Mouse (Mus musculus): ENCODE results near the gene Tnip3.

The Tnip3 gene

DNA sequence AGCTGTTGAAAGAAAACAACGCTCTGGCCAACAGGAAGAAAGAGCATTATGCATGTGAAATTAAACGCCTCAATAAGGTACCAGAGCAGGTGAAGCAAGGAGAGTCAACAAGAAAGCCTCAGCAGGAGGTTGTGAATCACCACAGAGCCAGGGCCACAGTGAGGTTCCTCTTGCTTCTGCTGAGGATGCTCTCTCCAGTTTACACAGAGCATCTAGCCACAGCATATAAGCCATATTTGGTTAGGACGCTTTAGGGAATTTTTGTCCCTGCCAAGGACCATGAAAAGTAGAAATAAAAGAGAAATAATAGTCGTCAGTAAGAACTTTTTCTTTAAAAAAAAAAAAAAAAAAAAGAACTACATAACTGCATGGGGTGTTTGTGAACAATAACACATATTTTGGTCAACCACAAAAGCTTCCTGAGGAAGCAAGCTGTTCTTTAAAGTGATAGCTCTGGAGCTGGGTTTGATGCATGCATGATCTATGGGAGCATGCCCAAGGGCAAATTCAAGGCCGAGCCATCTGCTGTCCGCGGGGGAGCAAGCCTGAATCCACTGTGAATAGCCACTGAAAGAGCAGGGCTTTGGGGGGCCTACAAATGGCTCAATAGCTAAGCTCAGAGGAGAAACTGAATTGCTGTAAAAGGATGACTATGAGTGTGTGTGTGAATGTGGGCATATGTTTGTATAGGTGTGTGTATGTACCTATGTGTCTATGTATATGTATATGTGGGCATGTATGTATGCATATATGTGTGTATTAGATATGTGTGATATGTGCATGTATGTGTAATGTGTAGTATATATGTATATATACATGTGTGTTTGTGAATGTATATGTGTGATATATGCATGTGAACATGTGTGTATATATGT is 75.0 kb downstream of the Tnip3 start:
- H3K36me3 ChIP-seq (ENCODE audit: control insufficient read depth, insufficient read depth, low read length, poor library complexity, severe bottlenecking), result no peaks in the 10 kb centered on the region
- DNase-seq (ENCODE audit: low read depth, low spot score), result peak; percentile 26
- no peaks in the 10 kb centered on the region for H3K27me3 ChIP-seq (ENCODE audit: control insufficient read depth, insufficient read depth, low read length, poor library complexity, severe bottlenecking)

DNA sequence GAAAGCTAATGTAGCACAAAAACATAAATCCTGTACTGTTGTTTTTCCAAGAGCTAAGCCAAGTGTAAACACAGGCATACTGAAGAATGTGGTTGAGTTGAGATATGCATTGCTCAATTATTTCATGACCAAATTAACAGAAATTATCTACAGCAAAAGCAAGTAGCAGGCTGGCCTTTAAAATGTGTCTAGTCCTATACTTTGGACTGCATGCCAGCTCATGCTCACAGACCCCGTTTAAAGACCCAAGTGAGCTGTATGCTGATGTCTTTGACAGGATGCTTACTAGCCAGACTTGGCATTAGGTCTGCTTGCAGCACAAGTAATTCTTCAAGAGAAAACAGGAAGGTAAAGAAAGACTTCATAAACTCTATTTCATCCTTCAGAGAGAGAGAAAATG is 75.8 kb downstream of the Tnip3 start:
- DNase-seq (ENCODE audit: low read depth, low spot score), result no peak
- Histone ChIP-seq H3K36me3 (ENCODE audit: control insufficient read depth, insufficient read depth, low read length, poor library complexity, severe bottlenecking) (no peaks in the 10 kb centered on the region), H3K27me3 (ENCODE audit: control insufficient read depth, insufficient read depth, low read length, poor library complexity, severe bottlenecking) (no peaks in the 10 kb centered on the region)

DNA sequence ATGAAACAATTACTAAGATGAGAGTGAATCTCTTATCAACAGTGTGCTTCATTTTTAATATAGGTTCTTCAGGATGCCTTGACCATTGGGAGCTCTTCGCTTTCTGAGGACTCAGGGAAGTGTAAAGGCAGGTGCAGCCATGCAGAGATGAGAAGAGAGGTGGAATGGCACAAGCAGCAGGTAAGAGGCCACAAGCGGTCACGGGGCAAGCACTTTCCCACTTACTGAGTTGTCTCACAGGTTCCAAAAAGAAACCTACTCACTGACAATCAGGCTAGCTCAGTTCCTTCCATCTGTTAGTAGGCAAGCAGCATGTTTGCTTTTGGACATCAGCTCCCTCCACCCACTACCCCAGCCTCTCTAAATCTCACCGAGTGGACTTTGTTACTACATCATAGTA is 80.7 kb downstream of the Tnip3 start:
- H3K27me3 ChIP-seq (ENCODE audit: control insufficient read depth, insufficient read depth, low read length, poor library complexity, severe bottlenecking), result no peaks in the 10 kb centered on the region
- H3K36me3 ChIP-seq (ENCODE audit: control insufficient read depth, insufficient read depth, low read length, poor library complexity, severe bottlenecking), result no peaks in the 10 kb centered on the region
- DNase-seq (ENCODE audit: low read depth, low spot score), result no peak

DNA sequence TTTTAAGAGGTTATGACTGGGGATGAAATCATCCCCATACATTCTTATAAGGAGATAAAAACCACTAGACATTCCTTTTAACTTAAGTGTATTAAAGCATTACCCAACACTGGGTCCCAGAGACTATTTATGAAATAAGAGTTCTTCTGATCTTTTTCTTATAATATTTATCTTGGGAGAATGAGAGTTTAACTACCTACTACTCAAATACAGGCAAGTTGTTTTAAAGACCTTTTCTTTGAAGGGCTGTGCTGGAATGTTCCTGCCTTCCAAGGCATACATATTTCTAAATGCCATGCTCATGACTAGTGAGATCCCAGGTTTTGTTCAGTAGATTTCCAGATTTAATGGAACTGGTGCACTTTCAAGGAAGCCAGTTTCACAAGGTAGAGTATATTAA is 81.8 kb downstream of the Tnip3 start:
- H3K36me3 ChIP-seq (ENCODE audit: control insufficient read depth, insufficient read depth, low read length, poor library complexity, severe bottlenecking), result no peaks in the 10 kb centered on the region
- H3K27me3 ChIP-seq (ENCODE audit: control insufficient read depth, insufficient read depth, low read length, poor library complexity, severe bottlenecking), result no peaks in the 10 kb centered on the region
- DNase-seq (ENCODE audit: low read depth, low spot score), result no peak

DNA sequence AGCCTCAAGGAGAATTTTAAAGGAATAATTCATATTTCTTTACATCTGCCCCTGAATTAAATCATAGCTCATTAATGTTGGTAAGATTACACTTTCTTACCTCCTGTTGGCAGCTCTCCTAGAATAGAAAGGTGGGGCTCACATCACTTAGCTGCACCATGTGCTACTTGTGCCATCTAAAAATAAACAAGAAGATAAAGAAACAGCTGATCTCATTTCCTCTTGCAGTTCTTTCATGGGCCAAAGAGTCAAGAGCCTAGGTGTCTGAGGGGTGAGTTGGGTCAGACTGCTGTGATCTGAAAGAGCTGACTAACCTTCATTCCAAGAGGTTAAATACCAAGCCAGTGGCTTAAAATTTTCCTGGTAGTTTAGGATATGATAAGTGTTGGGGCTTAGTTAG is 86.7 kb downstream of the Tnip3 start:
- Histone ChIP-seq H3K27me3 (ENCODE audit: control insufficient read depth, insufficient read depth, low read length, poor library complexity, severe bottlenecking) (no peaks in the 10 kb centered on the region; the same call in 1 of the 2 replicates), H3K36me3 (ENCODE audit: control insufficient read depth, insufficient read depth, low read length, poor library complexity, severe bottlenecking) (no peaks in the 10 kb centered on the region)
- DNase-seq (ENCODE audit: low read depth, low spot score), result peak; percentile 33

DNA sequence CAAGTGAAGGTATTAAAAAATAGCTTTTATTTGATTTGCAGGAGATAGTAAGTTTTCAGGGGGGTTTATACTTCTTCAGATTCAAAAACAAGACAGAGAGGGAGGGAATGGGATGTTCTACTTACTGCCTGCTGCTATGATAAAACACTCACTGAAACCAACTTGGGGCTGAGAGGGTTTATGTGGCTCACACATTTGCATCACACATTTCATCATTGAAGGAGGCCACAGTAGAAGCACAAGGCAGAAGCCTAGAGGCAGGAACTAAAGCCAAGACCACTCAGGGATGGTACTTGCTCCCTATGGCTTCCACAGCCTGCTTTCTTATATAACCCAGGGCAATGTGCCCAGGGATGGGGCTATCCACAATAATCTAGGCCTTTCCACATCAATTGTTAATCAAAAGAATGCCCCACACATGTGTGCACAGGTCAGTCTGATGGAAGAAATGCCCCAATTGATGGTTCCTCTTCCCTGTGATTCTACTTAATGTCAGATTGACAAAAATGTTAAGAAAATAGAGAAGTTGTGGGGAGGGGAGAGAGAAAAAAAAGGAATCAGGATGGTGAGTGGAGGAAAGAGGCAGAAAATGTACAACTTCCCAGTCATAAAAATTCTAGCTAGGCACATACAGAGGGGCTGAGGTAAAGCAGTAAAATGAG is 88.9 kb downstream of the Tnip3 start:
- no peaks in the 10 kb centered on the region; the same call in 1 of the 2 replicates for H3K27me3 ChIP-seq (ENCODE audit: control insufficient read depth, insufficient read depth, low read length, poor library complexity, severe bottlenecking)
- DNase-seq (ENCODE audit: low read depth, low spot score), result no peak
- H3K36me3 ChIP-seq (ENCODE audit: control insufficient read depth, insufficient read depth, low read length, poor library complexity, severe bottlenecking), result no peaks in the 10 kb centered on the region

DNA sequence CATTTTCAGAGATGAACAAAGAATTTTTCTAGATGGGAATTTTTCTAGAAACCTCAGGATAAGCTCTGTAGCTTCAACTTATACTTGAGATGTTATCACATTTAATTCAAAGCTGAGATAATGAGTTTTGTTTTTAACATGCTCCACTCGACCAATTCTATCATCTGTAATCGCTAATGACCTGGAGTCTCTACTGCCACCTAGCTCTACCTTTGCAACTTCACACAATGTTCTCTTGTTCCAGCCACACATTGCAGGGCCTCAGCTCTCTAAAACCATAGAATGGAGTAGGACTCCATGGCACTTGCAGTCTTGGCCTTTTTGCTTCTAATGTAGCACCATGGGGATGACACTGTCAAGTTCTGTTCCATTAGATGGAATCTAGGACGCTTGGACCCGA is 90.5 kb downstream of the Tnip3 start:
- H3K27me3 ChIP-seq (ENCODE audit: control insufficient read depth, insufficient read depth, low read length, poor library complexity, severe bottlenecking), result no peaks in the 10 kb centered on the region; the same call in 1 of the 2 replicates
- no peaks in the 10 kb centered on the region for H3K36me3 ChIP-seq (ENCODE audit: control insufficient read depth, insufficient read depth, low read length, poor library complexity, severe bottlenecking)
- DNase-seq (ENCODE audit: low read depth, low spot score), result peak; percentile 13

DNA sequence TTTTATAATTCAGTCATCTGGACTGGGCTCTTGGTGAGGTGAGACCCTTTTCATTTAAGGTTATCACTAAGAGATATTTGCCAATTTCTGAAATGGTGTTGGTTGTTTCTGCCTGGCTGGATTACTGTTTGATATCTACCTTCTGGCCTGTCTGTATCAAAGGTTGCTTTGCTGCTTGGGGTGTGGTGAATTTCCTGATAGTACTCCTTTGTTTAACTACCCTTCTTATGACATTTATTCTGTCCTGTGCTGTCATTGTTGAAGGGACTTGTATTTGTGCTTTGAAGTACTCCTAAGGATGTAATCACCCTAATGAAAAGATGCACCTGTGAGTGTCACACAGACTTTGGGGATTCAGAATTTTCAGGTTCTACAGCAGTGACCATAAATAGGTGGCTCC is 96.1 kb downstream of the Tnip3 start:
- no peaks in the 10 kb centered on the region for H3K36me3 ChIP-seq (ENCODE audit: control insufficient read depth, insufficient read depth, low read length, poor library complexity, severe bottlenecking)
- no peak for DNase-seq (ENCODE audit: low read depth, low spot score)
- H3K27me3 ChIP-seq (ENCODE audit: control insufficient read depth, insufficient read depth, low read length, poor library complexity, severe bottlenecking), result no peaks in the 10 kb centered on the region; the same call in 1 of the 2 replicates

DNA sequence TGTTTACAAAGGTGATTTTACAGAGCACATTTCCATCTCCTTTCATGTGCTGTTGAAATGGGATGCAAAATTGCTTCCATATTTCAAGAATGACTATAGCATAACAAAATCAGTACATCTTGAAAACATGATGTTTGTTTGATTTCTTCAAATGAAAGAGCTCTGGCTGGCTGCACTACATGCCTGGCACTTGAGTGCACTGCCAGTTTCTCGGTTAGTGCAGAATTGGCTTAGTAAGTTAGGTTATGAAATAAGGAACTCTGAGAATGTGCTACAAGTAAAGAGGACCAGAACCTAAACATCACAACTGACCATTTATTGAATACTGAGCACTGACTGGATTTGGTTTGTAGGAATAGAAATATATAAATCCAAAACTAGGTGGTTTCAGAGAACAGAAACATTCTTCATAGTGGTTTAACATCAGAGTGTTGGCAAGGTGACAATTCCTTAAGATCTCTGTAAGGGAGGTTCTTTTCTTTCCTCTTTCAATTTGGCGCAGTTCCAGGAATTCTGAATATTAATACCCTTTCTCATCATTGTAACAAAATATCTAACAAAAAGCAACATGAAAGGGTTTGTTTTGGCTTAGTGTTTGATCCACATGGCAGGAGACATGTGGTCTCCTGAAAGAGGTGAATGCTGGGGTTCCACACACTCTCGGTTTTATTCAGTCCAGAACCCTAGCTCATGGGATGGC is 98.1 kb downstream of the Tnip3 start:
- H3K27me3 ChIP-seq (ENCODE audit: control insufficient read depth, insufficient read depth, low read length, poor library complexity, severe bottlenecking), result no peaks in the 10 kb centered on the region
- H3K36me3 ChIP-seq (ENCODE audit: control insufficient read depth, insufficient read depth, low read length, poor library complexity, severe bottlenecking), result no peaks in the 10 kb centered on the region
- DNase-seq (ENCODE audit: low read depth, low spot score), result no peak

DNA sequence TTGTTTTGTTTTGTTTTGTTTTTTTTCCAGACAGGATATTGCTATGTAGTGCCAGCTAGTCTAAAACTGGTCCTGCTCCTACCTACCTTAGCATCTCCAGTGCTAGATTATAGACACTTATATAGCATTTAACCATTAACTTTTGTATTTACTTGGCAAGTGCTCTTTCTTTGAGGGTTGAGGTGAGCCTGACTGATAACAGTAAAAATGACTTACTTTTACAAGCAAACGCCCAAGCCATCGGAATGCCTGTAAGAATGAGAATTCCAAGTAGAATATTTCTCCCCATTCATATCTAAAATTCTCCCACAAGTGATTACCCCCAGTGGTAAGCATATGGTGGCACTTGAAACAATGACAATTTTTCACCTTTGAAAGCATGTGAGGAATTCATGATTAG is 105.5 kb downstream of the Tnip3 start:
- no peak for DNase-seq (ENCODE audit: low read depth, low spot score)
- H3K36me3 ChIP-seq (ENCODE audit: control insufficient read depth, insufficient read depth, low read length, poor library complexity, severe bottlenecking), result no peaks in the 10 kb centered on the region
- no peaks in the 10 kb centered on the region for H3K27me3 ChIP-seq (ENCODE audit: control insufficient read depth, insufficient read depth, low read length, poor library complexity, severe bottlenecking)

DNA sequence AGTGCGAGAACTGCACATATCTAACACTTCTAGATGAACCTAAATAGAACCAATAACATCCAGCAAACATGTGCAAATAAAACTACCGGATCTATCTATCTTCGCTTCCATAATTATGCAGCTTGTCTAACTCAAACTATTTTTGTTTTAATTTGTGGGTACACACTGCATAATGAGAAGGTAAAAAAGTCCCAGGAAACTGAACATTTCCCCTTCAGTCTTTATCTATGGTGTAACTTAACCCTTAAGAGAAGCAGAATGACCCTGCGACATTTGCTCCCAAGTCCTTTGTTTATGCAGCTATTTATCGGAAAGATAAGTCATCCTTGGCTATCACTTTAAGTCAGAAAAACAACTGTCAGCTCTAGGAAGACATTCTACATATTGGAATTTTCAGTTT is 107.1 kb downstream of the Tnip3 start:
- Histone ChIP-seq H3K27me3 (ENCODE audit: control insufficient read depth, insufficient read depth, low read length, poor library complexity, severe bottlenecking) (no peaks in the 10 kb centered on the region), H3K36me3 (ENCODE audit: control insufficient read depth, insufficient read depth, low read length, poor library complexity, severe bottlenecking) (no peaks in the 10 kb centered on the region)
- DNase-seq (ENCODE audit: low read depth, low spot score), result no peak

DNA sequence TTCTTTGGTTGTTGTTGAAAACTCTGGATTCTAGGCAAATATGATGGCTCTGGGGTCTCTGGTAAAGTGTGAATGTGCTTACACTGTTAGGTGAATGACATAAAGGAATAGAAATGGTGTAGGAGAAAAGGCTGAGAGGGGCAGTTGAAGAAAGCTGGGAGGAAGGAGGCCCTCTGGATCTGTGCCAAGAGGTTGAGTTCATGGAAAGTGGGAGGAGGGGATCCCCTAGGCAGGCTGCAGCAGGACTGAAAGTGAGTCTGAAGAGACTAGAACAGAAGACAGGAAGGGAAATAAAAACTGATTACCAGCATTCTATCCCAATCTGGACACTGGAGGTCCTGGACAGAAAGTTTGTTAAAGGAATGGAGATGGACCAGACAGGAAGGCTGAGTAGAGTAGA is 117.3 kb downstream of the Tnip3 start:
- no peaks in the 10 kb centered on the region for H3K36me3 ChIP-seq (ENCODE audit: control insufficient read depth, insufficient read depth, low read length, poor library complexity, severe bottlenecking)
- DNase-seq (ENCODE audit: low read depth, low spot score), result no peak
- H3K27me3 ChIP-seq (ENCODE audit: control insufficient read depth, insufficient read depth, low read length, poor library complexity, severe bottlenecking), result no peaks in the 10 kb centered on the region

DNA sequence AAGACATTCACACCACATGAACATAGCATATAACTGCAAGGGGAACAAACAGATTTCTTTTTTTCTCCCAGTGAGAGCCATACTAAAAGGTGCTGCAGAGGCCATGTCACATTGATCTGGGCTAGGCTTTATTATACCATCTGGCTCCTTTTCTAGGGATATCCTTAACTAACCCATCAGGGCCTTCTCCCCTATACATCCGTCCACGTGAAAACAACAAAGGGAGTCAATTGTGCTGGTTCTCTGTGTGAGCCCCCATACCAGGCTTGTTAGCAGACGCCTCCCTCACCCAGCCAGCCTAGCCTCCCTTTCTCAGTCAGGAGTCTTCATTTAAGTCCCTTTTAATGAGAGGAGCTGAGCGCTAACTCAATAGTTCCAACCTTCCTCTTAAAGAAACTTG is 119.0 kb downstream of the Tnip3 start:
- no peaks in the 10 kb centered on the region for H3K27me3 ChIP-seq (ENCODE audit: control insufficient read depth, insufficient read depth, low read length, poor library complexity, severe bottlenecking)
- DNase-seq (ENCODE audit: low read depth, low spot score), result no peak

DNA sequence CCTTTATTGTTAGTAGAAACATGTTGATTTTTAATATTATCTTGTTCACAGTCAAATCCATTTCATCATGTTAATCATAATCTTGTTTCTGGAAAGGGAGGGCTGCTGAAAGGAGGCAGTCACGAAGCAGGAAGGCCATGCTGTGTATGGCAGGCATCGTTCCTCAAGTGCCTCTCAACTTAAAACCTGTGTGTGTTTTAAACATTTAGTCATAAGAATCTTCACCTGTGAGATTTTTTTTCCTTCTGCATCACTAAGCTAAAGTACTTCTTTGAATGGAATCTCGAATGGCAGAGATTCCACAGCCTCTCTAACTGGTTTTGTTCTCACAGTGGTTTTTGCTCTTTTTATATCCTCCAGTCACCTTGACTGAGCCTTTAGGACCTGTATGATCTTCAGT is 121.3 kb downstream of the Tnip3 start:
- H3K36me3 ChIP-seq (ENCODE audit: control insufficient read depth, insufficient read depth, low read length, poor library complexity, severe bottlenecking), result no peaks in the 10 kb centered on the region
- no peaks in the 10 kb centered on the region for H3K27me3 ChIP-seq (ENCODE audit: control insufficient read depth, insufficient read depth, low read length, poor library complexity, severe bottlenecking)
- no peak for DNase-seq (ENCODE audit: low read depth, low spot score)

More for the DNA sequence above, 119.0 kb downstream of the Tnip3 start:
- H3K36me3 ChIP-seq (ENCODE audit: control insufficient read depth, insufficient read depth, low read length, poor library complexity, severe bottlenecking), result no peaks in the 10 kb centered on the region

DNA sequence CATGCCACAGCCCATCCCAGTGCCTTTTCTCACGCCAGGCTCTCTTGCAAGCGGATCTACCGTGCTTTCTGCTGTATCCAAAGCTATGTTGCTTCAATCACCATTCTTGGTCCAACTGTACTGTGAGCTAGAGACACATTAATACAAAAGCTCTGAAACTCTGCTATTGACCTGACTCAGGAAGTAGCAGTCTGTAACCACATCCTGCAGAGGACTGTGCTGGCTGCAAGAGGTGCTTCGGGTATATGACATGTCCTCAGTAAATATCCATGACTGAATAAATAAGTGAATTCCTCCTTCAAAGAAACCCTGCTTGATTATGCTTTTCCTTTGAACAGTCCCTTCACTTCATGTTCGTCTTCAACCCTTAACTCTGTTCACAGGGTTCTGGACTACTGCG is 122.6 kb downstream of the Tnip3 start:
- Histone ChIP-seq H3K27me3 (ENCODE audit: control insufficient read depth, insufficient read depth, low read length, poor library complexity, severe bottlenecking) (no peaks in the 10 kb centered on the region), H3K36me3 (ENCODE audit: control insufficient read depth, insufficient read depth, low read length, poor library complexity, severe bottlenecking) (no peaks in the 10 kb centered on the region)
- DNase-seq (ENCODE audit: low read depth, low spot score), result peak; percentile 35

Measured in splenic B cell, adult 2 months (primary cell).